Mouse (Mus musculus) MN1 (cell line): ENCODE measurements around the gene Mapk8.
"Not testable (repeated sequence)": the region's sequence is repeated elsewhere in the genome, so short reads cannot be mapped to it uniquely, and the experiment has no call there.

Experiments used
- DNase-seq: peaks from one replicate; pipeline ENCODE4 v3.0.0-alpha.2; 2016; ENCODE audit warnings: low spot score

The Mapk8 gene

DNA sequence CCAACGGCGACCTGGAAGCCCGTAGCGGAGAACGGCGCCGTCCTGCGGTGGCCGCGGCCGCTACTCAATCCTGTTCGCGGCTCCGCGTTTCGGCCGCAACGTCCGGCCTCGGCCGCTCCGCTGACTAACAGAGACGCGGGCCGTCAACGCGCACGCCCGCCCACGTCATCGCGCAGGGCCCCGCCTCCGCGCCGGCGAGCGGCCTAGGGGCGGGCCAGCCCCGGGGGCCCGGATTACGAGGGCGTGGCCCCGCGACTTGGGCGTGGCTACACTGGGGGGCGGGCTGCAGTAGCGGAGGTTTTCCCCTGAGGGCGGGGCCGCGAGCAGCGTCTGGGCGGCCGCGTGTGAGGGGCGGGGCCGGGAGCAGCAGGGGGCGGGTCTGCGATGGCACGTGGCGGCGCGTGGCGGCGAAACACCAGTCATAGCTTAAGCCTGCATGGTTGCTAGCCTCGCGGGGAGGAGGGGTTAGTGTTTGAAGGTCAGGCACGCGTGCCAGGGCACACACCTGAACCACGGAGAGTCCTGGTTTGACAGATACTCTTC lies at the start of gene Mapk8:
Mapk8 (minus strand) TSS at position 132 of the 543 bp plus-strand sequence.
- peak; percentile 97 for DNase-seq

- DNase-seq, result no peak
These were observed 48.3 kb upstream of the Mapk8 start for GRCm38 (mm10) chr14:33495226-33495625.

DNA sequence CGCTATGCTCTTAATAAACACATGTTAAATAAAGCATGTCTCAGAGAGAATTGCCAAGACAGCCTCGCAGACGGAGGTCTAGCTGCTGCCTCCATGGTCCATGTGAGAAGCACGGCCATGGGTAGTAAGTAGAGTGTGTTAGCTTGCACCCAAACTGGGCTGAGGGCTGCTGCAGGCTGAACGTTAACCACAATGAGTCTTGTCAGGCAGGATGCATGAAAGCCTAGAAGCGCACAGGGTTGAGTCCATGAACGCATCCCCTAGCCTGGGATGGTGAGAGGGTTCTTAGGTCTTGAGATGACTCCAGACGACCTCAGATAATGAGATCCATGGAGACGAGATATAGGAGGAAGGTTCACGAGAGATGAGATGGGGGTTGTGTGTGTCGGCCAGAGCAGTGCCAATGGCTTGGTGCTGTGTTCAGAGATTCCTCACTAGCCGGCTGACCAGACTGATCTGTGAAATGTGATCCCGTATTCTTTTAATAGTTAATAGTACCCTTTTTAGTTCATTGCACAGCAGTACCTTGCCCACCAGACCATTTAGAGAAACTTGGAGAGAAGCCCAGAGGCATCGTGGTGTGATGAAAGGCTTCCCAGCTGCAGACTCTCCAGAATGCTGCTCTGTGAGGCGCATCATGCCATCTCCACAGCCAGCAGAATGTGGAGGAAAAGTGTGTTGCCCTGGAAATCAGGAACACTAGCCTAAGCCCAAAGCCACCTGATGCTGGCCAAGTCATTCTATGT lies 41.0 kb upstream of the Mapk8 start:
- DNase-seq, result no peak

GRCm38 (mm10) chr14:33481991-33482390 lies 35.0 kb upstream of the Mapk8 start:
- DNase-seq, result no peak

- DNase-seq, result no peak
These were observed 29.3 kb upstream of the Mapk8 start for GRCm38 (mm10) chr14:33476094-33476760.

GRCm38 (mm10) chr14:33474461-33474860 lies 27.5 kb upstream of the Mapk8 start:
- no peak for DNase-seq

- DNase-seq, result no peak
These were observed 24.4 kb upstream of the Mapk8 start, which contains the start of gene Frmpd2 for GRCm38 (mm10) chr14:33471331-33471730. Gene Frmpd2, plus strand, starts transcription at chr14:33471696.

DNA sequence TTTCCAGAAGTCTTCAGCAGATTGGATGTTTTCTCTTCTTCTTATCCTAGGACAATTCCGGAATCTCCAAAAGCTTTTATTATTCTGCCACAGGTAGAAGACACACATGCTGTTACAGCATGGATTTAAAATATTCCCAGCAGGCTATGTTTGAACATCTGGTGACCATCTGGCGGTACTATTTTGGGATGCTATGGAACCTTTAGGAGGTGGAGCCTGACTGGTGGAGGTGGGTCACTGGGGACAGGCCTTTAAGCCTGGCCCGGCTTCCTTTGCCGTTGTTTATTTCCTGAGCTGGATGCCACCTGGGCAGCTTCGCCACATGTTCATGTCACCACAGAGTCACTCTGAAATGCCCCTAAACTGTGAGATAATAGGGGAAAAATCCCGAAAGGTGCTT lies 20.8 kb upstream of the Mapk8 start:
- no peak for DNase-seq

DNA sequence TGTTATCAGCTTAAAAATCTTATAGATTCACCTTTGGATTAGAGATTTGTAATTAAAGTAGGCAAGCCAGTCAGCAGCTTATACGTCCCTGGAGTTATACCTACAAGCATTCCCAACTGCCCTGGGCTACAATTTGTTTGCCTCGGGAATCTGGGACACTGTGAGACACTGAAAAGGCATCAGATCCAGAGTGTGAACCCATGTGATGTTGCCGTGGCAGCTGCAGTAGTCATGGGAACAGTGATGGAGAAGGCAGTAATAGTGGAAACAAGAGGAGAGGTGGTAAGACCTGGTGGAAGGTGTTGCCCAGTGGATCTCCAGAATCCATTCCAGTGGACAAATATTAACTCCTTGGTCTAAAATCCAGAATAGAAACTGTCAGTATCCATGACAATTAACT lies 16.7 kb upstream of the Mapk8 start:
- DNase-seq, result no peak

GRCm38 (mm10) chr14:33450331-33450730 lies 3.4 kb upstream of the Mapk8 start:
- DNase-seq, result no peak

GRCm38 (mm10) chr14:33449296-33449840 lies 2.4 kb upstream of the Mapk8 start:
- no peak for DNase-seq

DNA sequence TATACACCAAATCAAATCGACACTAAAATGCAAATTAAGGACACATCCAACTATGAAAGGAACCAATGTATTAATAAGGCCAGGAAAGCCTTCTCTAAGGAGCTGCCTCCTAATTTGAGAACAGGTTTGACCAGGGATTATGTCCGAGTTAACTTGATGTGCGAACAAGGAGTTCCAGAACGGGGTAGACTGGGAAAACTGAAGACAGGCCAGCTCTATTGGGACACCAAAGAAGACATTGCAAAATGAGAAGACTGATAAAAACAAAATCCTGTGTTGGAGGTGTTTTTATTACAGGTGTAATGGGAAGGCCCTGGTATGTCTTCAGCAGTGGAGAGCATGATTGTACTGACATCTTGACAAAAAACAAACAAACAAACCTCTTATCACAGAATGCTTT lies 1.3 kb upstream of the Mapk8 start:
- DNase-seq, result no peak

- peak; percentile 34 for DNase-seq
These were observed 366 bp downstream of the Mapk8 start for GRCm38 (mm10) chr14:33446561-33447023.

GRCm38 (mm10) chr14:33445962-33446361 lies 996 bp downstream of the Mapk8 start:
- DNase-seq, result no peak

GRCm38 (mm10) chr14:33443780-33444179 lies 3.2 kb downstream of the Mapk8 start:
- DNase-seq, result no peak

DNA sequence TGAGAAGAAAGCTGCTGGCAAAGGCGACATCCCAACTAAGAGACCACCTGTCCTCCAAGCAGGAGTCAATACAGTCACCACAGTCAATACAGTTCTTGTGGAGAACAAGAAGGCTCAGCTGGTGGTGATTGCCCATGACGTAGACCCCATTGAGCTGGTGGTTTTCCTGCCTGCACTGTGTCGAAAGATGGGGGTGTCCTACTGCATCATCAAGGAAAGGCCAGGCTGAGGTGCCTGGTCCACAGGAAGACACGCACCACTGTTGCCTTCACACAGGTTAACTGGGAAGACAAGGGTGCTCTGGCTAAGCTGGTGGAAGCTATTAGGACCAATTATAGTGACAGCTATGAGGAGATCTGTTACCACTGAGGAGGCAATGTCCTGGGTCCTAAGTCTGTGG lies 14.5 kb downstream of the Mapk8 start:
- DNase-seq, result not testable (repeated sequence)

DNA sequence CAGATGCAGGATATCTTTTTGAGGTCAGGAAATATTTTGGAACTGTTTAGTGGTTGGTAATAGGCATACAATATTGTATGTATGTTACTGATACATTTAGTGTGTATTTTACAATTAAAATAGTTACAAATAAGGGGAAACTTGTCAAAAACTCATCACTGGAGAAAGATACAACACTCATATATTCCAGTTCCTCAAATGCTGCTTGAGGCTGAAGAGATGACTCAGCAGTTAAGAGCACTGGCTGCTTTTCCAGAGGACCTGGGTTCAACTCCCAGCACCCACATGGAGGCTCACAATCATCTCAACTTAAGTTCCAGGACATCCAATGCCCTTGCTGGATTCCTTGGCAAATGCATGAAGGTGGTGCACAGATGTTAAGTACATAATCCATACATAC lies 22.8 kb downstream of the Mapk8 start:
- no peak for DNase-seq

DNA sequence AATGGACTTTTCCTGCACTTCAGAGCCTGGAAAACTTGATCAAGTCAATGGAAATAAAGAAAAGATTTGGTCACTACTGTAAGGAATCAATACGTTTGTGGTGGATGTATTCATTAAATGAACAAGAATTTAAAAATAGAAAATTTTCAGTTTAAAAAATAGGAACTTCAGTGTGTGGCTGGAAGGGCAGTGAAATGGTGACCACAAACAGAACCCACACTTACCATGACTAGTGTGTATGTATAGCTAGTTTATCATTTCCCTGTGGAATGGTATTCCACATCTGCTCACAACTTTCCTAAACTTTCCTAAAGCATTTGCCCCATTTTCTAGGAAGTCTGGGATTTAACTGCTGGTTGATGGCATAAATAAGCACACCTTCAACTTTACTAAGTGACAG lies 24.0 kb downstream of the Mapk8 start:
- DNase-seq, result no peak

GRCm38 (mm10) chr14:33418311-33418909 lies 28.5 kb downstream of the Mapk8 start:
- DNase-seq, result no peak

DNA sequence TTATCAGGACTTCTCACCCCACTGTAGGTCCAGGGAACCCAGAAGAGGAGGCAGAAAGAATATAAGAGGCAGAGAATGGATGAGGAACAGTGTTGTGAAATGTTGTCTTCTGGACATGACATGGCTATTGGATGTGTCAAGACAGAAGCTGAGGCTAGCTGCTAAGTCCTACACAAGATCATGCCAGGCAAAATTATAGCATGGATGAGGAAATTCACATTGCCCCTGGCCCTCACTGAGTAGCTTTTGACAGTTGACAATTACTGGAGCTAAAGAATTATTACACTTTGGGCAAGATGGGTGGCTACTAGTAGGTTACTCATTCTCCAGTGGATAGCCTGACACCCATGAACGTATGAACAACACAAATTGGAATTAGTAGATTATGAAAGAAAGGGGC lies 31.2 kb downstream of the Mapk8 start:
- no peak for DNase-seq

GRCm38 (mm10) chr14:33402331-33402730 lies 44.6 kb downstream of the Mapk8 start:
- DNase-seq, result no peak

- DNase-seq, result no peak
These were observed 46.9 kb downstream of the Mapk8 start for GRCm38 (mm10) chr14:33400019-33400418.
